Mouse (Mus musculus) embryonic stem cell, embryonic (primary cell): ENCODE data around the gene Htra3.

ENCODE experiments used
- CTCF ChIA-PET, 4 experiments: fragments of 300-600 bp in 2 of 4; fragments of 350-600 bp in 2 of 4; sonication (Branson Sonifier 250); formaldehyde crosslinking; loops; one replicate each; lab custom pipeline; 2022; ENCODE audit warnings: inconsistent platforms in 2 of 4; lab: Charles Lee
- POLR2A ChIA-PET, 4 experiments: fragments of 300-600 bp in 2 of 4; fragments of 350-600 bp in 2 of 4; sonication (Branson Sonifier 250); formaldehyde crosslinking; loops; one replicate each; lab custom pipeline; 2022; ENCODE audit warnings: antibody characterized with exemption in 4 of 4, inconsistent platforms in 1 of 4; lab: Charles Lee

The Htra3 gene

DNA sequence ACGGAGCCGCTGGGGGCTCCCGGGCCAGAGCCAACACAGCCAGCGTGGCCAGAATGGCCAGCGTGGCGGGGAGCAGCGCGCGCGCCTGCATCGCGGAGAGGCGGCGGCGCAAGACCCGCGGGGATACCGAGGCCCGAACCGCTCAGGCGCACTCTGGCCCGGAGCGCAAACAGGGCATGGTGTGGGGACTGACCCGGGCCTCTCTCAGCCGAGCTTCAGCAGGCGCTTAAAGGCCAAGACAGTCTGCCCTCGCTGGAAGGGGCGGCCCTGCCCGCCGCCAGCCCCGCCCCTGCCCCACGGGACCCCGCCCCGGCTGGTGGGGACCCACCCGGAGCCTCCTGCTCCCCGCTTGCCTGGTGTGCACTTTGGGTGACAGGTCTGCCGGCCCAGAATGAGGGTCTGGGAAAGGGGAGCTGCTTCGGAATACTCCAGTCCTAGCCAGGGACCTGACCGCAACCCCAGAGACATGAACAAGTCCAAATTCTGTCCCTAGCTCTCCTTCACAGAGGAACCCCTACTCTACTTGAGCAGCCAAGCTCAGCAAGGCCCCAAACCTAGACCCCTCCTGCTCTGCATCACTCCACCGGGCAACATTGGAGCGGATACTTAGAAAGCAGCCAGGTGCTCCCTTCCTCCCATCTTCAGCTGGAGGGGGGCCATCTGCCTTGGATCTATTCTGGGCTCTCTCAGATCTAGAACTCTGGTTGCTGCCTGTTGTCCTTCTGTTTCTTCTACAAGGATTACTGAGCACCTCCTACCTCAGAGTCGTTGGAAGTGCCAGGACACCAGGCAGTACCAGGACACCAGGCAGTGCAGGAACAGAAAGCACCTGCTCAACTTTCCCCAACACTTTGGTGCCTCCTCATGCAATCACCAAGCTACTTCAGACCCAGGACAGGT lies at the start of gene Htra3:
Gene Htra3 (minus strand): TSS at position 527 of the 900 bp plus-strand sequence.
- CTCF ChIA-PET: interaction anchor here (0.6 to 2.0 kb wide), 15 partner anchors 11 to 84 kb away, joined by 3 to 11 read pairs (median 4); no protein-coding TSS in a partner anchor

DNA sequence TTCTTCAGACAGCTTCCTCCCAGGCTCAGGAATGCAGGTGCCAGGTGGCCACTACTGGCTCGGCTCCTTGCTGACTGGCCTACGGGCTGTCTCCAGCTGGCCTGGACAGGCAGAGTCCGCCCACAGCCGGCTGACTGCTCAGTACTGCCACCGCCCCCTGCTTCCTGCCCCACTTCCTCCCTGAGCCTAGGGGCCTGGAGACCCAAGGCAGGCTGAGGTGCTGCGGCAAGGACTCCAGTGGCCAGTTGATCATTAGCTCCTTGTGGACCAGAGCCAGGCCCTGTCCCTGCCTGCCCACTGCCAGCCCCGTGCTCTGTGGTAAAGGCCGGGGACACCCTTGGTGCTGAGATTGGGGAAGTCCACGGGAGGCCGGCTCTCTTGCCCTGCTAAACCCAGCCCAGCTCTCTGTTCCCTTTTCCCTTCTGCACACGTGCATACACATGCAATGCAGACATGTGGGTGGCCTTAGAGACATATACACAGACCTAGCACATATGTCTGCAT lies 49.4 kb upstream of the Htra3 start:
- ChIA-PET POLR2A (interaction anchor here in 3 of 4 experiments (0.6 to 2.8 kb wide), 17 partner anchors 8 to 102 kb away, joined by 3 to 18 read pairs (median 4); partner anchors contain the start of genes Sh3tc1 (in 3 of the 3) and Ablim2 (in 1 of the 3)), CTCF (interaction anchor here in 3 of 4 experiments (1.1 to 1.7 kb wide), 4 partner anchors 11 to 67 kb away, joined by 3 to 6 read pairs (median 5); no protein-coding TSS in a partner anchor)

More for the DNA sequence above, at the start of gene Htra3:
- POLR2A ChIA-PET: interaction anchor here (0.5 to 1.4 kb wide), 10 partner anchors 10 to 1684 kb away, joined by 3 to 12 read pairs (median 4); partner anchors contain the start of genes Ablim2 (in 1 of the 4) and Trmt44 (in 1 of the 4)

DNA sequence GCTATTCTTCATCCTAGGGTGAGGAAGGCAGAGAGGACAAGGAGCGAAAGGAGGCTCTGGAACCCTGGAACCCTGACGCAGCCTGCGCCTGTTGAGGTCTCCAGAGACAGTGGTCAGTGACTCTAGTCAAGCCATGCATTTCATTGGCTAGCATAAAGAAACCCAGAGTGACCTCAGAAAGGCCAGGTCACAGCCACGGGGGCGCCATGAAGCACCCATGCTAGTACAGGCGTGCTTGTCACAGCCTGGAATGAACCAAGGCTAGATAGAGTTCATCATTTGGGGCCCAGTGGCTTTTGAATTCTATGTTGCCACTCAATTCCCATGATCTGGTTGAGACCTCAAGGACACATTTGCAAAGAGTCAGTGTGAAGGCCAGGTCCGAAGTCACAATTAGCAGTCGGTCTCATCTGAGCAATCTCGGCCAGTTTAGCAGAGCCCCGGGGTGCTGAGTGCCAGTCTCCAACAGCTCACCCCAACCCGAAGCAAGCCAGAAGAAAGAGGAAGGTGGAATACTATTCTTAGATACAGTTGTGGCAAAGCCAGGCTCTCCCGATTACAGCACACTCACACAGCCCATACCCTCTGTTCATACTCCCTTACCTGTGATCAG lies 48.9 kb upstream of the Htra3 start:
- ChIA-PET POLR2A (interaction anchor here in 3 of 4 experiments (0.6 to 2.8 kb wide), 17 partner anchors 8 to 103 kb away, joined by 3 to 18 read pairs (median 4); partner anchors contain the start of genes Sh3tc1 (in 3 of the 3) and Ablim2 (in 1 of the 3)), CTCF (interaction anchor here in 3 of 4 experiments (0.6 to 1.7 kb wide), 5 partner anchors 11 to 1205 kb away, joined by 3 to 6 read pairs (median 4); no protein-coding TSS in a partner anchor)

DNA sequence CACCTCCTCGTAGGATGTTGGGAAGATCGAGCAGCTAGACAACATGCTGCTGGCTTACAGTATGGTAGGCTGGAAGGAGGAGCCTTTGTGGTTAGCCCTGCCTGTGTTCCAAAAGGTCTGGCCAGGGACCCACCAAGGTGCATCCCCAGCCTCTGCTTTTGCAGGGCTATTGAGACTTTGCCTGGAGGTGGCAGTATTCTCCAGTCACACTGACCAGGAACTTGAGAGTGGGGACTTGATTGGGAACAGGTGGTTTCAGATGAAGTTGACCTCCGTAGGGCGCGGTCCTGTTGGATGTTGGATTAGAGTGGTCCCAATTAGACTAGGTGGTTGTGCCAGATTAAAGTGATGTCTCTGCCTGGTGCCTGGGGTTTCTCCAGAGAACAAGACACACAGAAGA lies 47.9 kb upstream of the Htra3 start:
- ChIA-PET POLR2A (interaction anchor here in 2 of 4 experiments (1.1 to 1.3 kb wide), 2 partner anchors 10 to 14 kb away, joined by 3 read pairs; no protein-coding TSS in a partner anchor), CTCF (no interaction called here)

DNA sequence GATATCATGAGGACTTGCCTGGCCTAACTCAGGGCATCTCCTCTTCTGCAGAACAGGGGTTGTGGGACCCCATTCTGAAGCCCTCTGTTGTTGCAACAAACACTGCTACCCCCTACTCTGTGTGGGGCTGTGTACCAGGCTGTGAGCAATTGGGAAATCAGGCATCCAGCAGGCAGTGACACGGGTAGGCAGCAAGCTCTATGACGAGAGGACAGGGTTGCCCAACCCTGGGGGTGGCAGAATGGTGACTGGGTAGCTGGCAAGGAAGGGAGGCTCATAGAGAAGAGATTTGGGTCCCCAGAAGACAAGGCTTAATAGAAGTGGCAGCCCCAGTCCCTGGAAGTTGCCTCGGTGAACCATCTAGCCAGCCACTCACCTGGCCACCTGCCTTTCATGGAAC lies 46.3 kb upstream of the Htra3 start:
- ChIA-PET POLR2A (interaction anchor here in 2 of 4 experiments (0.6 to 1.4 kb wide), 3 partner anchors 9 to 1066 kb away, joined by 3 read pairs; no protein-coding TSS in a partner anchor), CTCF (no interaction called here)

DNA sequence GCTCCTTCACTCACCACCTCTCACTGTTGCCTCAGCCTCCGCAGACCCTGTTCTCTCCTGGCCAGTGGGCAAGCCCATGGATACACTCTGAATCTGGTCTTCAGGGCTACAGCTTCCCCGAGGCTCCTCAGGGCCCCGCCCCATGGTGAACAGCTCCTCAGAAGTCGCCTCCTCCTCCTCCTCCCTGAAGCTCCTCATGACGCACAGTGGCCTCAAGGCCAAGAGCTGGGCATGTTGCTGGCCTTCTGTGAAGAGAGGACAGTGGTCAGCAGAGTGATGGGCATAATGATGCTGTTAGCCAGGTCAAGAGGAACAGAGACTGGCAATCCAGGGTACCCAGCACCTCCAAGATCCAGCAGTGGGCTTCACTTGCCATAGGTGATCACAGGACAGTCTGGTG lies 44.3 kb upstream of the Htra3 start:
- ChIA-PET CTCF (interaction anchor here in 3 of 4 experiments (0.6 to 1.4 kb wide), 6 partner anchors 10 to 72 kb away, joined by 3 to 4 read pairs (median 3); no protein-coding TSS in a partner anchor), POLR2A (interaction anchor here in 2 of 4 experiments (1.4 to 5.9 kb wide), 9 partner anchors 10 to 52 kb away, joined by 3 to 38 read pairs (median 5); partner anchors contain the start of genes Ablim2 (in 2 of the 2) and Sh3tc1 (in 2 of the 2))

DNA sequence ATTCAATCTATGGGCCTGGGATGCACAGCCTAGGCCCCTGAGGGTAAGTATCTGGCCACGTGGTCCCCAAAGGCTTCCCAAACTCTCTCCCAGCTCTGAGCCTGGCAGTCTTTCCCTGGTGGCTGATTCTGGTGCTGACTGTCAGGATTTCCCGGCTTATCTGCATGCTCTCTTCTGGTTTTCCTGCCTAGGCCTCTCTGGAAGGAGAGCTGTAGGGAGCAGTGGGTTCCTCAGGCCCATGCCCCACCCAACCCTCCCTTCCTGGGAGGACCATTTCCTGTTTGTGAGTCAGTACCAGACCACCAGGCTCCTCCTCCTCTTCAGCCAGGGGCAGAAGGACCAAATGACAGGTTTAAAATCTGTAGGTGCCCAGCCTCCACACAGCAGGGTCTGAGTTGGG lies 43.1 kb upstream of the Htra3 start:
- CTCF ChIA-PET: interaction anchor here (0.6 to 1.7 kb wide), 9 partner anchors 9 to 399 kb away, joined by 3 to 6 read pairs (median 3); no protein-coding TSS in a partner anchor
- POLR2A ChIA-PET: interaction anchor here in 3 of 4 experiments (0.6 to 5.9 kb wide), 19 partner anchors 9 to 154 kb away, joined by 3 to 38 read pairs (median 4); partner anchors contain the start of genes Ablim2 (in 2 of the 3) and Sh3tc1 (in 2 of the 3)

DNA sequence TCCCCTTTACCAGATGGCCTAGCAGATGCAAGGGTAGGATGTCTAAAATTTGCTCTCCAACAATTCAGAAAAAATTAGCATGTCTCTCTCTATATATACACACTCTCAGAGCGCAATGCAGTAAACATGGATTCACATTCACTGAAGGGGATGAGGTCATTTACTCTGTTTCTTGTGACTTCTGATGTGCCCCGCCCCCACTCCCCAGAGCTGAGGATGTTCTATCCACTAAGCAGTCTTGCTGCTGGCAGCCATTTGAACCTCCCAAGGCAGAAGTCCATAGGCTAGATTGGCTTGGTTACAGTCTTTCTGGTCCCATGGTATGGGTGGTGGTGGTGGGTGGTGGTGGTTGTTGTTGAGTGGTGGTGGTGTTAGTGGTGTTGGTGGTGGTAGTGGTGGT lies 42.4 kb upstream of the Htra3 start:
- ChIA-PET CTCF (interaction anchor here (0.6 to 1.7 kb wide), 8 partner anchors 8 to 136 kb away, joined by 3 to 6 read pairs (median 3); no protein-coding TSS in a partner anchor), POLR2A (interaction anchor here in 3 of 4 experiments (0.7 to 5.9 kb wide), 11 partner anchors 8 to 46 kb away, joined by 3 to 38 read pairs (median 4); partner anchors contain the start of genes Sh3tc1 (in 2 of the 3) and Ablim2 (in 1 of the 3))

DNA sequence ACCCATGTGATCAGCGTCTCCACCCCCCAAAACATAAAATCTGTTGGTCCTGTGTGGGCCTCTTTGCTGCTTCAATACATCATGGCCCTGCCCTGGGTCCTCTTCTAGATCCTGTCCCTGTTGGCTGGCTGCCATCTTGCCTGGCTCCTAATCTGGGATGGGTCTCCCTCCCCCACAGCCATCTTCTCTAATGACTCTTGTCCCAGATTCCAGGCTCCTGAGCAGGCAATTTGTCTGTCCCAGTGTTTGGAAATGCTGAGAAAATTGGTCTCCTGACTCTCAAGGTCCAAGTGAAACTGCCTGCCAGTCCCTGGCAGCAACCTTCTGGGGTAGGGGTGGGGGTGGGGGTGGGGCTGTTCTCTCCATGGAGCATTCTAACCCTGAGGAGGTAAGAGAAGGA lies 40.3 kb upstream of the Htra3 start:
- CTCF ChIA-PET: interaction anchor here (0.6 to 3.6 kb wide), 11 partner anchors 13 to 595 kb away, joined by 3 to 30 read pairs (median 3); partner anchors contain the start of gene Acox3 (in 1 of the 4)
- POLR2A ChIA-PET: interaction anchor here in 3 of 4 experiments (0.9 to 5.9 kb wide), 16 partner anchors 9 to 144 kb away, joined by 3 to 39 read pairs (median 8); partner anchors contain the start of genes Ablim2 (in 2 of the 3), Sh3tc1 (in 2 of the 3) and Trmt44 (in 1 of the 3)

DNA sequence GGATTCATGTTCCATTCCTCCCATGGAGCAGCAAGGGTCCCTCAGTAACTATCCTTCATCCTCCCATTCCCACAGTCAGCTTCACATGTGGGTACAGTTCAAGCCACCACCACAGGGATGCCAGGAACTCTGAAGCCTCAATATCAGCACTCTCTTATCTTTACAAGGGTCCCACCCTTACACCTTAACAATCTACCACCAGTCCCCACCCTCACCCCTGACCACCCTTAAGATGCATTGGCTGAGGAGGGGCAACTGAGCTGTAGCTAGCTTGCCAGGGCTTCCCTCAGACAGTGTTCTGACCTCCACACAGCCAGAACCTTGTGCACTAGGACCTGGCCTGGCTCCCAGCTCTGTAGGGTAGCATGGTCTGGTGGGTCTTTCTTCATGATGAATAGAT lies 39.8 kb upstream of the Htra3 start:
- ChIA-PET CTCF (interaction anchor here (0.8 to 3.6 kb wide), 15 partner anchors 14 to 139 kb away, joined by 3 to 30 read pairs (median 4); partner anchors contain the start of genes Acox3 (in 1 of the 4) and Sh3tc1 (in 1 of the 4)), POLR2A (interaction anchor here in 3 of 4 experiments (0.8 to 5.9 kb wide), 19 partner anchors 10 to 144 kb away, joined by 3 to 42 read pairs (median 8); partner anchors contain the start of genes Sh3tc1 (in 2 of the 3), Ablim2 (in 1 of the 3), Acox3 (in 1 of the 3) and Trmt44 (in 1 of the 3))

DNA sequence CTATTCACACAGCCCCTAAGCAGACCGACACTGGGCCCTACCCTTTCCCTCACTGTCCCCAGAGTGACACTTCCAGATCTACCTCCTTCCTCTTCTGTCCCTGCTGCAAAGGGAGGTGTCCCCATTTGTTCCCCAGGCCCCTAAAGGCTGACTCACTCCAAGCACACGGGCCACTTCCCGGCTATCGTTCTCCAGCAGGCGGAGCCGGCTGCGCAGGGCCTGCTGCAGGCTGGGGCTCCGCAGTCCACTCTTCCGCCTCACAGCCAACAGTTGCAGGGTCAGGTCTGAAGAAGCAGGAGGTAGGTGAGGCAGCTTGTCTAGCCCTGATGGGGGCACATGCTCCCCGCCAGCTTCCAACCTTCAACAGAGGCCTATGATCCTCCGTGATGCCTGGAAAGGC lies 39.2 kb upstream of the Htra3 start:
- POLR2A ChIA-PET: interaction anchor here in 3 of 4 experiments (0.5 to 5.9 kb wide), 25 partner anchors 9 to 143 kb away, joined by 3 to 42 read pairs (median 5); partner anchors contain the start of genes Ablim2 (in 2 of the 3), Sh3tc1 (in 2 of the 3), Trmt44 (in 2 of the 3) and Acox3 (in 1 of the 3)
- CTCF ChIA-PET: interaction anchor here (0.6 to 3.6 kb wide), 20 partner anchors 14 to 385 kb away, joined by 3 to 30 read pairs (median 4); partner anchors contain the start of genes Acox3 (in 1 of the 4), Htra3 (in 1 of the 4) and Sh3tc1 (in 1 of the 4)

DNA sequence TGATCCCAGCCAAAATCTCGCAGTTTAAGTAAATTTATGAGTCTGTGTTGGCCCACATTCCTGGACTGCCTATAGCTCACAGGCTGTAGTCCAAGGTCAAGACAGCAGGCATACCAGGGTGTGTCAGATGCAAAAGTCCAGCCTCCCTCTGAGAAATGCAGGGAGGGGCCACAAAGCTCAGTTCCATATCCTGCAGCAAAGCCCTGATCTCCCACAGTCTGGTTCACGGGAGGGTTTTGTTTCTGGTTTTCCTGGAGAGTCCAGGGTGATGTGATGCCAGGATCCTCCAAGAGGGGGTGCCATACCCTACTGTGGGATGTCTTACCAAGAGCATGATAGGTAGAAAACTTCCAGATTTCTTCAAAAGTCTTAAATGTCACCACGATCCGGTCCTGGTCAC lies 38.4 kb upstream of the Htra3 start:
- ChIA-PET CTCF (interaction anchor here (0.5 to 3.6 kb wide), 49 partner anchors 8 to 1011 kb away, joined by 3 to 30 read pairs (median 4); partner anchors contain the start of genes Ablim2 (in 3 of the 4), Sh3tc1 (in 2 of the 4) and Acox3 (in 1 of the 4)), POLR2A (interaction anchor here in 3 of 4 experiments (0.5 to 4.2 kb wide), 58 partner anchors 8 to 1058 kb away, joined by 3 to 42 read pairs (median 4); partner anchors contain the start of genes Trmt44 (in 3 of the 3), Ablim2 (in 2 of the 3), Sh3tc1 (in 2 of the 3) and Acox3 (in 1 of the 3))

DNA sequence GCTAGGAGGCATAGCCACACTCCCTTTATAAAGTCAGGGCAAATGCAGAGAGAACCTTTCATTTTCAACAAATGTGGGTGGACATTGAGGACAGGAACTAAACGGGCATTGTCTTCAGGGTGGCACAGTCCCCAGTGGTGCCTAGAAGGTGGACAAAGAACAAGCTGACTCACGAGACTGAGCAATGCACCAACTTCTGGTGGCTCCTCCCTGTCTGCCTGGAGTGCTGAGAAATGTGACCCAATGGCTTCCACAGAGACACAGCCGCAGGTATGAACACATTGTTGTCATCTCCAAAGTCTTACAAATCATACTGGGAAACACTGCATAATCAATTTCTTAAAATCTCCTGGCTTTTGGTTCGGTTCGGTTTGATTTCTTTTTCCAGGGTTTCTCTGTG lies 37.9 kb upstream of the Htra3 start:
- POLR2A ChIA-PET: interaction anchor here in 3 of 4 experiments (0.5 to 4.2 kb wide), 55 partner anchors 8 to 1057 kb away, joined by 3 to 42 read pairs (median 4); partner anchors contain the start of genes Trmt44 (in 3 of the 3), Sh3tc1 (in 2 of the 3), Ablim2 (in 1 of the 3) and Acox3 (in 1 of the 3)
- CTCF ChIA-PET: interaction anchor here (0.5 to 3.6 kb wide), 48 partner anchors 8 to 1010 kb away, joined by 3 to 30 read pairs (median 4); partner anchors contain the start of genes Ablim2 (in 3 of the 4), Sh3tc1 (in 2 of the 4) and Acox3 (in 1 of the 4)

DNA sequence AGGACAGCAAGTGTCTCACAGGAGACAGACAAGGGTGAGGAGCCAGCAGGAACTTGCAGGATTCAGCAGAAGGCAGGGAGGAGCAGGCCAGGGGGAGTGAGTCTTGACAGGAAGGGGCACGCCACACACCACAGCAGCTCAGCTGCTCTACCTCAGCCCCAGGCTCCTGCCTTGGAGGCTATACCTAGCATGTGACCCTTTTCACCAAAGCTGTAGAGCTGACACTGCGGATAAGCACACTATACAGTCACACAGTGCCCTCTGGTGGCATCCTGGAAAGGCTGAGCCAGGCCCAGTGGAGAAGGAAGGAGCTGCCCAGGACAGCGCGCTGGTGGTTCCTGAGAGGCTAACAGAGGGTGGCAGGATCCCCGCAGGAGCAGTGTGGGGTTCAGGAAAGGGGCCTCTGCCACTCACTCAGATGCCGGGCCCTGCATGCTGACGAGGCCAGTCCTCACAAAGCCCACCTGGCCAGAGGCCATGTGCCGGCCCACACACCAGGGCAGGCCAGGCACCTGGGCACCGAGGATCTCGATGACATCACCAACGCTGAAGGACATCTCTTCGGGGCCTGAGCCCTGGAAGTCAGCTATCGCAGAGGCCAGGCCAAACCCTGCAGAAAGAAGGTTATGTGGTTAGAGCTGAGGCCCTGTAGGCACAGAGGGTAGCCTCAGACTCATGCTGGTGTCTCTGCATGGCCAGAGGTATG lies 34.2 kb upstream of the Htra3 start:
- CTCF ChIA-PET: interaction anchor here (0.6 to 3.8 kb wide), 115 partner anchors 8 to 1180 kb away, joined by 3 to 82 read pairs (median 4); partner anchors contain the start of genes Cpz (in 3 of the 4), Sh3tc1 (in 3 of the 4), Ablim2 (in 2 of the 4) and Acox3 (in 1 of the 4)
- POLR2A ChIA-PET: interaction anchor here (0.6 to 2.5 kb wide), 31 partner anchors 8 to 524 kb away, joined by 3 to 27 read pairs (median 4); partner anchors contain the start of genes Afap1 (in 1 of the 4), Sh3tc1 (in 1 of the 4) and Trmt44 (in 1 of the 4)

DNA sequence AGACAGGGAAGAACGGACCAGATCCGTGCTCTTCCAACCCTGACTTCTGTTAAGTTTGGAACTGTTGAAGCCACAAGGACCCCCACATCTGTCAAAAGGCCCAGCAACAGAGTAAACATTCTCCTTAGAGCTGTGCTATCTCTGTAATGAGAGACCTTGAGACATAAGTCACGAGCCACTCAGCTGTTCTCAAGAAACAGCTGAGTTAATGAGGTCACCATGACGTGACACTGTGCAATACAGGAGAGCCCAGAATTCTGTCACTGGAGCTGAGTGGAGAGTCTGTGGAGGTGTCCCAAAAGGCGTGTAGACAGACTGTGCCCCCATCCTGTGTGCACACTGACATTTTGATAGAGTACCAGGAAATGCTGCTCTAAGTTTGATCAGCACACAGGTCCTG lies 32.9 kb upstream of the Htra3 start:
- CTCF ChIA-PET: interaction anchor here in 3 of 4 experiments (1.3 to 3.8 kb wide), 7 partner anchors 10 to 189 kb away, joined by 3 to 82 read pairs (median 37); no protein-coding TSS in a partner anchor

More for the DNA sequence above, 32.9 kb upstream of the Htra3 start:
- POLR2A ChIA-PET: interaction anchor here in 2 of 4 experiments (0.6 to 2.5 kb wide), 5 partner anchors 12 to 58 kb away, joined by 3 to 27 read pairs (median 3); no protein-coding TSS in a partner anchor
